Mouse (Mus musculus) liver, adult 2 months (tissue): ENCODE results near the gene Clic1.

Experiments used
- CTCF ChIP-seq: fragments of 200-500 bp; IDR thresholded peaks from 2 replicates; pipeline ENCODE4 v1.5.1; 2011; ENCODE audit warnings: low read depth, low read length, control low read depth
- POLR2A ChIP-seq: fragments of 200-500 bp; IDR thresholded peaks from 2 replicates; pipeline ENCODE4 v1.6.1; 2011; ENCODE audit warnings: low read length, control low read depth; ENCODE audit not compliant: insufficient read depth; ENCODE audit errors: extremely low read depth

DNA sequence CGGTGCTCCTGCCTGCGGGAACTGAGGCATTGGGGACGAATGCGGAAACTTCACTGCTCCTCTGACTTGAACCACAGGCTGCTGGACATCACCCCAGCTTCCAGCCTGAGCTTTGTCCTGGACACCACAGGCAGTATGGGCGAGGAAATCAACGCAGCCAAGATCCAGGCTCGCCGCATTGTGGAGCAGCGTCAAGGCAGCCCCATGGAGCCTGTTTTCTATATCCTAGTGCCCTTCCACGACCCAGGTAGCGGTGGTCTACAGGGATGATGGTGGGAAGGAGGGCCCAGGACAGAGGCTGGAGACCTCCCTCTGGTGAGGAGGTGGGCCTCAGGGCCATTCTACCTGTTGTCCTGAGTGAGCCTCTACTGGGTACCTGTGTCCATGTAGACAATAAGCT lies 29.9 kb upstream of the Clic1 start:
- no peak for TF ChIP-seq CTCF
- no peak for TF ChIP-seq POLR2A
